Mouse (Mus musculus): ENCODE results near the gene Pde6d. TPM values are rescaled to one million over a fixed set of nuclear protein-coding genes. Genes with fewer than 3 reads are reported as not detected.

The Pde6d gene
- polyA plus RNA-seq, 1 experiment from 2014 or later: 88.0 TPM

GRCm38 (mm10) chr1:86612081-86612480, 29.7 kb upstream of the Pde6d start:
- no peak overlapping the region for H3K4me3 ChIP-seq (ENCODE audit: low read depth, low read length)
- DNase-seq (ENCODE audit: low spot score): no peak
- no peaks in the 10 kb centered on the region for H3K4me1 ChIP-seq (replicated peaks; ENCODE audit: control insufficient read depth, insufficient read depth, low read length)
- WGBS: 73% methylated on average over 1 of the region's 1 CpGs
- H3K36me3 ChIP-seq (ENCODE audit: control insufficient read depth, insufficient read depth, low read length): no peaks in the 10 kb centered on the region; the same call in 1 of the 2 replicates
- ATAC-seq (replicated peaks; ENCODE audit: low FRiP score): no peak
- no peak overlapping the region for H3K9ac ChIP-seq (ENCODE audit: low read length)
- no peak overlapping the region for H3K27ac ChIP-seq (ENCODE audit: low read depth, low read length)
- H3K27me3 ChIP-seq (ENCODE audit: control insufficient read depth, insufficient read depth, low read length): no peaks in the 10 kb centered on the region
- H3K4me2 ChIP-seq (ENCODE audit: low read depth, low read length, severe bottlenecking): no peak overlapping the region
- H3K9me3 ChIP-seq (ENCODE audit: control insufficient read depth, low read length): no peaks in the 10 kb centered on the region

- no peak overlapping the region for H3K4me3 ChIP-seq (ENCODE audit: low read depth, low read length)
- WGBS: 77% methylated on average over 1 of the region's 1 CpGs
- ATAC-seq (replicated peaks; ENCODE audit: low FRiP score) (no peak), DNase-seq (ENCODE audit: low spot score) (no peak)
- no peaks in the 10 kb centered on the region for H3K9me3 ChIP-seq (ENCODE audit: control insufficient read depth, low read length)
- H3K27ac ChIP-seq (ENCODE audit: low read depth, low read length): no peak overlapping the region
- H3K9ac ChIP-seq (ENCODE audit: low read length): no peak overlapping the region
- H3K36me3 ChIP-seq (ENCODE audit: control insufficient read depth, insufficient read depth, low read length): no peaks in the 10 kb centered on the region; the same call in 1 of the 2 replicates
- no peaks in the 10 kb centered on the region for H3K4me1 ChIP-seq (replicated peaks; ENCODE audit: control insufficient read depth, insufficient read depth, low read length)
- no peak overlapping the region for H3K4me2 ChIP-seq (ENCODE audit: low read depth, low read length, severe bottlenecking)
- no peaks in the 10 kb centered on the region for H3K27me3 ChIP-seq (ENCODE audit: control insufficient read depth, insufficient read depth, low read length)
Observed at GRCm38 (mm10) chr1:86610954-86611353, 28.5 kb upstream of the Pde6d start.

GRCm38 (mm10) chr1:86600117-86600516, 17.7 kb upstream of the Pde6d start:
- 91% methylated on average over 2 of the region's 2 CpGs for WGBS
- H3K4me1 ChIP-seq (replicated peaks; ENCODE audit: control insufficient read depth, insufficient read depth, low read length): no peaks in the 10 kb centered on the region
- peaks cover 3% of the 10 kb centered on the region; the same call in 1 of the 2 replicates for H3K36me3 ChIP-seq (ENCODE audit: control insufficient read depth, insufficient read depth, low read length)

GRCm38 (mm10) chr1:86598516-86598915, 16.1 kb upstream of the Pde6d start:
- no peak overlapping the region for H3K27ac ChIP-seq (ENCODE audit: low read depth, low read length)
- ATAC-seq (replicated peaks; ENCODE audit: low FRiP score) (no peak), DNase-seq (ENCODE audit: low spot score) (no peak)
- H3K9ac ChIP-seq (ENCODE audit: low read length): no peak overlapping the region
- no peaks in the 10 kb centered on the region for H3K27me3 ChIP-seq (ENCODE audit: control insufficient read depth, insufficient read depth, low read length)
- H3K4me1 ChIP-seq (replicated peaks; ENCODE audit: control insufficient read depth, insufficient read depth, low read length): no peaks in the 10 kb centered on the region
- H3K4me3 ChIP-seq (ENCODE audit: low read depth, low read length): no peak overlapping the region
- H3K4me2 ChIP-seq (ENCODE audit: low read depth, low read length, severe bottlenecking): no peak overlapping the region
- H3K36me3 ChIP-seq (ENCODE audit: control insufficient read depth, insufficient read depth, low read length): peaks cover 3% of the 10 kb centered on the region; the same call in 1 of the 2 replicates
- H3K9me3 ChIP-seq (ENCODE audit: control insufficient read depth, low read length): no peaks in the 10 kb centered on the region
- 76% methylated on average over 3 of the region's 3 CpGs for WGBS

More at GRCm38 (mm10) chr1:86600117-86600516, 17.7 kb upstream of the Pde6d start:
- Histone ChIP-seq H3K4me2 (ENCODE audit: low read depth, low read length, severe bottlenecking) (no peak overlapping the region), H3K4me3 (ENCODE audit: low read depth, low read length) (no peak overlapping the region), H3K9ac (ENCODE audit: low read length) (no peak overlapping the region), H3K27ac (ENCODE audit: low read depth, low read length) (no peak overlapping the region), H3K27me3 (ENCODE audit: control insufficient read depth, insufficient read depth, low read length) (no peaks in the 10 kb centered on the region), H3K9me3 (ENCODE audit: control insufficient read depth, low read length) (no peaks in the 10 kb centered on the region)
- ATAC-seq (replicated peaks; ENCODE audit: low FRiP score) (no peak), DNase-seq (ENCODE audit: low spot score) (no peak)

- no peak overlapping the region for H3K4me2 ChIP-seq (ENCODE audit: low read depth, low read length, severe bottlenecking)
- H3K4me1 ChIP-seq (replicated peaks; ENCODE audit: control insufficient read depth, insufficient read depth, low read length): no peaks in the 10 kb centered on the region
- DNase-seq (ENCODE audit: low spot score): no peak
- H3K9me3 ChIP-seq (ENCODE audit: control insufficient read depth, low read length): no peaks in the 10 kb centered on the region
- no peaks in the 10 kb centered on the region for H3K27me3 ChIP-seq (ENCODE audit: control insufficient read depth, insufficient read depth, low read length)
- 93% methylated on average over 6 of the region's 6 CpGs for WGBS
- ATAC-seq (replicated peaks; ENCODE audit: low FRiP score): no peak
- H3K36me3 ChIP-seq (ENCODE audit: control insufficient read depth, insufficient read depth, low read length): peaks cover 3% of the 10 kb centered on the region; the same call in 1 of the 2 replicates
- no peak overlapping the region for H3K27ac ChIP-seq (ENCODE audit: low read depth, low read length)
- no peak overlapping the region for H3K4me3 ChIP-seq (ENCODE audit: low read depth, low read length)
- H3K9ac ChIP-seq (ENCODE audit: low read length): no peak overlapping the region
Observed at GRCm38 (mm10) chr1:86596512-86596911, 14.1 kb upstream of the Pde6d start.

GRCm38 (mm10) chr1:86595315-86595714, 12.9 kb upstream of the Pde6d start:
- Histone ChIP-seq H3K9me3 (ENCODE audit: control insufficient read depth, low read length) (no peaks in the 10 kb centered on the region), H3K27ac (ENCODE audit: low read depth, low read length) (no peak overlapping the region), H3K9ac (ENCODE audit: low read length) (no peak overlapping the region), H3K4me3 (ENCODE audit: low read depth, low read length) (no peak overlapping the region), H3K27me3 (ENCODE audit: control insufficient read depth, insufficient read depth, low read length) (no peaks in the 10 kb centered on the region), H3K4me2 (ENCODE audit: low read depth, low read length, severe bottlenecking) (no peak overlapping the region), H3K36me3 (ENCODE audit: control insufficient read depth, insufficient read depth, low read length) (peaks cover 3% of the 10 kb centered on the region; the same call in 1 of the 2 replicates), H3K4me1 (replicated peaks; ENCODE audit: control insufficient read depth, insufficient read depth, low read length) (no peaks in the 10 kb centered on the region)
- 92% methylated on average over 6 of the region's 6 CpGs for WGBS
- ATAC-seq (replicated peaks; ENCODE audit: low FRiP score): no peak
- DNase-seq (ENCODE audit: low spot score): no peak

- Histone ChIP-seq H3K36me3 (ENCODE audit: control insufficient read depth, insufficient read depth, low read length) (peaks cover 3% of the 10 kb centered on the region; the same call in 1 of the 2 replicates), H3K4me2 (ENCODE audit: low read depth, low read length, severe bottlenecking) (no peak overlapping the region), H3K4me3 (ENCODE audit: low read depth, low read length) (no peak overlapping the region), H3K27me3 (ENCODE audit: control insufficient read depth, insufficient read depth, low read length) (no peaks in the 10 kb centered on the region), H3K27ac (ENCODE audit: low read depth, low read length) (no peak overlapping the region), H3K9me3 (ENCODE audit: control insufficient read depth, low read length) (no peaks in the 10 kb centered on the region), H3K4me1 (replicated peaks; ENCODE audit: control insufficient read depth, insufficient read depth, low read length) (no peaks in the 10 kb centered on the region), H3K9ac (ENCODE audit: low read length) (no peak overlapping the region)
- DNase-seq (ENCODE audit: low spot score) (no peak), ATAC-seq (replicated peaks; ENCODE audit: low FRiP score) (no peak)
- 94% methylated on average over 7 of the region's 7 CpGs for WGBS
Observed at GRCm38 (mm10) chr1:86594539-86594938, 12.1 kb upstream of the Pde6d start.

GRCm38 (mm10) chr1:86586992-86587391, 4.6 kb upstream of the Pde6d start:
- H3K27me3 ChIP-seq (ENCODE audit: control insufficient read depth, insufficient read depth, low read length): no peaks in the 10 kb centered on the region
- H3K27ac ChIP-seq (ENCODE audit: low read depth, low read length): no peak overlapping the region
- H3K4me3 ChIP-seq (ENCODE audit: low read depth, low read length): peak overlapping the region; percentile 90
- DNase-seq (ENCODE audit: low spot score) (peak; percentile 89), ATAC-seq (replicated peaks; ENCODE audit: low FRiP score) (peak; percentile 40)
- under 1% methylated on average over 26 of the region's 26 CpGs for WGBS
- peak overlapping the region; percentile 84 for H3K9ac ChIP-seq (ENCODE audit: low read length)
- no peaks in the 10 kb centered on the region for H3K9me3 ChIP-seq (ENCODE audit: control insufficient read depth, low read length)
- peak overlapping the region; percentile 52 for H3K4me2 ChIP-seq (ENCODE audit: low read depth, low read length, severe bottlenecking)
- 0 out of 2 replicates have a peak, but pooled peaks cover 2% of the 10 kb centered on the region for H3K4me1 ChIP-seq (replicated peaks; ENCODE audit: control insufficient read depth, insufficient read depth, low read length)
- no peaks in the 10 kb centered on the region; the same call in 1 of the 2 replicates for H3K36me3 ChIP-seq (ENCODE audit: control insufficient read depth, insufficient read depth, low read length)

- no peak overlapping the region for H3K27ac ChIP-seq (ENCODE audit: low read depth, low read length)
- no peak for ATAC-seq (replicated peaks; ENCODE audit: low FRiP score)
- peaks cover 5% of the 10 kb centered on the region; the same call in 1 of the 2 replicates for H3K4me1 ChIP-seq (replicated peaks; ENCODE audit: control insufficient read depth, insufficient read depth, low read length)
- 69% methylated on average over 2 of the region's 2 CpGs for WGBS
- no peaks in the 10 kb centered on the region for H3K27me3 ChIP-seq (ENCODE audit: control insufficient read depth, insufficient read depth, low read length)
- H3K9ac ChIP-seq (ENCODE audit: low read length): no peak overlapping the region
- no peak for DNase-seq (ENCODE audit: low spot score)
- H3K36me3 ChIP-seq (ENCODE audit: control insufficient read depth, insufficient read depth, low read length): no peaks in the 10 kb centered on the region
- H3K9me3 ChIP-seq (ENCODE audit: control insufficient read depth, low read length): no peaks in the 10 kb centered on the region
- H3K4me3 ChIP-seq (ENCODE audit: low read depth, low read length): no peak overlapping the region
- H3K4me2 ChIP-seq (ENCODE audit: low read depth, low read length, severe bottlenecking): no peak overlapping the region
Observed at GRCm38 (mm10) chr1:86583709-86584108, 1.3 kb upstream of the Pde6d start.

Data from forebrain, embryonic 11.5 days (tissue).